Mouse (Mus musculus): Measurements from ENCODE around the gene Acox1.

DNA sequence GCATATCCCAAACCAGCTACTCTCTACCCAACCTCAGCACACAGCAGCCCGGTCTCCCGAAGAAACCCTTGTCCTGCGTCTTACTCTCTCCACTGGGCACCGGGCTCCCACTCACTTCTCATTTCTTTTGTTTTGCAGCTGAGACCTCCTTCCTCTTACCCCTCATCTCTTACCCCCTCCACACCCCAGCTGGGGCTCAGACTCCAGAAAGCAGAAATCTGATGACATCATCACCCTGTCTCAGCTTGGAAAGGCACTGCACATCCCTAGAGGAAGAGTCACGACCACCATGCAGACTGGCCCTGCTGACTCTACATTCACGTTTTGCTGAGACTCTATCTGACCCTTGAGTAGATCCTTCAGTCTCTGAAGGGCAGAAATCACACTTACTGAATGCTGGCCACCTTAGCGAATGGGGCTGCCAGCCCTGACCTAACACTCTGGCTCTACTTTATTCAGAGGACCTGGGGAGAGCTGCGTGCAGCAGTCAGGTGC is 68.8 kb downstream of the Acox1 start:
- TF ChIP-seq CTCF (IDR thresholded peaks at IDR 0.05; ENCODE audit: borderline replicate concordance, control insufficient read depth, extremely low read depth, insufficient read depth, low read length, poor library complexity), result no peak
- no peak for TF ChIP-seq POLR2A (IDR thresholded peaks at IDR 0.05; ENCODE audit: control insufficient read depth, extremely low read depth, insufficient read depth, low read length, poor library complexity)
